Mouse (Mus musculus) heart, embryonic 13.5 days (tissue): ENCODE measurements around the gene Hoxd3. TPM values are rescaled to one million over a fixed set of nuclear protein-coding genes. Genes with fewer than 3 reads are reported as not detected.

ENCODE experiments used
- ATAC-seq: fragments of 200-750 bp; cut with Nextera tagmentation; 2 replicates; pipeline ENCODE4 v1.8.0; 2017; ENCODE audit warnings: moderate TSS enrichment; ENCODE audit not compliant: insufficient number of reproducible peaks, low FRiP score, low TSS enrichment; ENCODE audit errors: extremely low read depth
- H3K27ac ChIP-seq: fragments of 300-500 bp; sonication (generic); replicated peaks from 2 replicates; pipeline ENCODE4 v1.5.1; 2015; ENCODE audit warnings: moderate library complexity, mild to moderate bottlenecking, inconsistent platforms
- H3K27me3 ChIP-seq: fragments of 300-500 bp; sonication (generic); replicated peaks from 2 replicates; pipeline ENCODE4 v1.6.1; 2015; ENCODE audit warnings: mild to moderate bottlenecking, inconsistent platforms
- H3K36me3 ChIP-seq: fragments of 300-500 bp; sonication (generic); 2 replicates; pipeline ENCODE4 v1.6.1; 2015; ENCODE audit warnings: mild to moderate bottlenecking, inconsistent platforms
- H3K4me1 ChIP-seq: fragments of 300-500 bp; sonication (generic); 2 replicates; pipeline ENCODE4 v1.6.1; 2015; ENCODE audit warnings: inconsistent platforms
- H3K4me2 ChIP-seq: fragments of 300-500 bp; sonication (generic); 2 replicates; pipeline ENCODE4 v1.6.1; 2015; ENCODE audit warnings: inconsistent platforms, mild to moderate bottlenecking, moderate library complexity
- H3K4me3 ChIP-seq: fragments of 300-500 bp; sonication (generic); 2 replicates; pipeline ENCODE4 v1.5.1; 2015; ENCODE audit warnings: moderate library complexity, mild to moderate bottlenecking, inconsistent platforms
- H3K9ac ChIP-seq: fragments of 300-500 bp; sonication (generic); 2 replicates; pipeline ENCODE4 v1.6.1; 2015; ENCODE audit warnings: inconsistent platforms, mild to moderate bottlenecking, moderate library complexity
- H3K9me3 ChIP-seq: fragments of 300-500 bp; sonication (generic); 2 replicates; pipeline ENCODE4 v1.6.1; 2016; ENCODE audit warnings: inconsistent platforms
- WGBS: fragments of 180-500 bp; shearing (Covaris S2); methylation state at CpG from one replicate; pipeline ENCODE4 v1.1.7; 2015; ENCODE audit warnings: mixed read lengths; 5-methylcytosine and 5-hydroxymethylcytosine counted together
- polyA plus RNA-seq: library from polyadenylated mRNA; unstranded; fragments of >200 nt; fragmentation: Nextera tagmentation; extraction: Ambion mirVana; gene quantifications from 2 replicates; pipeline ENCODE4 v1.2.1, GENCODE M21; 2015

Gene Hoxd3
- polyA plus RNA-seq, 1 experiment from 2014 or later, result 0.74 TPM

- no peak for ATAC-seq
- Histone ChIP-seq H3K27ac (no peak overlapping the region), H3K9ac (no peak overlapping the region), H3K4me1 (peaks cover 8% of the 10 kb centered on the region), H3K4me3 (no peak overlapping the region), H3K4me2 (no peak overlapping the region), H3K9me3 (no peaks in the 10 kb centered on the region), H3K27me3 (peaks cover 96% of the 10 kb centered on the region), H3K36me3 (no peaks in the 10 kb centered on the region)
- WGBS, result 5% methylated on average over 12 of the region's 12 CpGs
These were observed 22.7 kb upstream of the Hoxd3 start for GRCm38 (mm10) chr2:74688795-74689573.

- no peak overlapping the region for H3K4me3 ChIP-seq
- no peak overlapping the region for H3K27ac ChIP-seq
- H3K9me3 ChIP-seq, result no peaks in the 10 kb centered on the region
- H3K36me3 ChIP-seq, result no peaks in the 10 kb centered on the region
- peaks cover 96% of the 10 kb centered on the region for H3K27me3 ChIP-seq
- peaks cover 8% of the 10 kb centered on the region for H3K4me1 ChIP-seq
- no peak for ATAC-seq
- H3K4me2 ChIP-seq, result no peak overlapping the region
- H3K9ac ChIP-seq, result no peak overlapping the region
- 1% methylated on average over 24 of the region's 24 CpGs for WGBS
These were observed 22.0 kb upstream of the Hoxd3 start for GRCm38 (mm10) chr2:74689574-74690337.

- Histone ChIP-seq H3K9me3 (no peaks in the 10 kb centered on the region), H3K4me3 (no peak overlapping the region), H3K27ac (no peak overlapping the region), H3K4me2 (no peak overlapping the region), H3K27me3 (peaks cover 96% of the 10 kb centered on the region), H3K4me1 (peaks cover 8% of the 10 kb centered on the region), H3K36me3 (no peaks in the 10 kb centered on the region), H3K9ac (no peak overlapping the region)
- no peak for ATAC-seq
- WGBS, result 5% methylated on average over 8 of the region's 8 CpGs
These were observed 21.4 kb upstream of the Hoxd3 start for GRCm38 (mm10) chr2:74690338-74690716.

- WGBS, result 1% methylated on average over 56 of the region's 56 CpGs
- Histone ChIP-seq H3K36me3 (no peaks in the 10 kb centered on the region), H3K9me3 (no peaks in the 10 kb centered on the region), H3K27me3 (peaks cover 97% of the 10 kb centered on the region), H3K27ac (no peak within 1 kb of the TSS), H3K9ac (no peak within 1 kb of the TSS), H3K4me2 (peak within 1 kb of the TSS; percentile 48), H3K4me3 (peak within 1 kb of the TSS; percentile 30), H3K4me1 (peaks cover 8% of the 10 kb centered on the region)
- no peak; the same call in 1 of the 2 replicates for ATAC-seq
These were observed 20.4 kb upstream of the Hoxd3 start, which contains the start of gene Hoxd10 for GRCm38 (mm10) chr2:74691022-74691951. Gene Hoxd10 (plus strand): TSS chr2:74691924.

- H3K4me3 ChIP-seq, result no peak overlapping the region
- H3K4me1 ChIP-seq, result peaks cover 8% of the 10 kb centered on the region
- no peaks in the 10 kb centered on the region for H3K9me3 ChIP-seq
- no peak overlapping the region for H3K9ac ChIP-seq
- no peak overlapping the region for H3K27ac ChIP-seq
- WGBS, result 4% methylated on average over 35 of the region's 35 CpGs
- no peak; the same call in 1 of the 2 replicates for ATAC-seq
- H3K36me3 ChIP-seq, result no peaks in the 10 kb centered on the region
- H3K27me3 ChIP-seq, result peaks cover 97% of the 10 kb centered on the region
- no peak overlapping the region for H3K4me2 ChIP-seq
These were observed 19.5 kb upstream of the Hoxd3 start for GRCm38 (mm10) chr2:74691995-74692807.

GRCm38 (mm10) chr2:74692808-74693431 lies 18.8 kb upstream of the Hoxd3 start:
- ATAC-seq, result no peak
- no peak overlapping the region for H3K4me2 ChIP-seq
- no peaks in the 10 kb centered on the region for H3K9me3 ChIP-seq
- WGBS, result 1% methylated on average over 20 of the region's 20 CpGs
- no peak overlapping the region for H3K27ac ChIP-seq
- H3K9ac ChIP-seq, result no peak overlapping the region
- peaks cover 97% of the 10 kb centered on the region for H3K27me3 ChIP-seq
- no peaks in the 10 kb centered on the region for H3K36me3 ChIP-seq
- H3K4me1 ChIP-seq, result peaks cover 14% of the 10 kb centered on the region
- H3K4me3 ChIP-seq, result no peak overlapping the region

GRCm38 (mm10) chr2:74693432-74693827 lies 18.3 kb upstream of the Hoxd3 start:
- Histone ChIP-seq H3K4me3 (no peak overlapping the region), H3K27ac (no peak overlapping the region), H3K27me3 (peaks cover 97% of the 10 kb centered on the region), H3K9me3 (no peaks in the 10 kb centered on the region), H3K36me3 (no peaks in the 10 kb centered on the region), H3K4me1 (peaks cover 19% of the 10 kb centered on the region), H3K9ac (no peak overlapping the region), H3K4me2 (no peak overlapping the region)
- ATAC-seq, result no peak
- WGBS, result 13% methylated on average over 4 of the region's 4 CpGs

GRCm38 (mm10) chr2:74694066-74694465 lies 17.7 kb upstream of the Hoxd3 start:
- Histone ChIP-seq H3K4me2 (no peak overlapping the region), H3K4me3 (no peak overlapping the region)

GRCm38 (mm10) chr2:74695383-74695782 lies 16.3 kb upstream of the Hoxd3 start:
- no peak for ATAC-seq
- H3K27me3 ChIP-seq, result peaks cover 99% of the 10 kb centered on the region
- no peak overlapping the region for H3K9ac ChIP-seq
- H3K36me3 ChIP-seq, result no peaks in the 10 kb centered on the region
- H3K4me2 ChIP-seq, result no peak overlapping the region
- H3K4me3 ChIP-seq, result no peak overlapping the region
- no peak overlapping the region for H3K27ac ChIP-seq
- H3K9me3 ChIP-seq, result no peaks in the 10 kb centered on the region
- H3K4me1 ChIP-seq, result peaks cover 21% of the 10 kb centered on the region
- WGBS, result 9% methylated on average over 1 of the region's 1 CpGs

More at GRCm38 (mm10) chr2:74694066-74694465, 17.7 kb upstream of the Hoxd3 start:
- Histone ChIP-seq H3K27me3 (peaks cover 97% of the 10 kb centered on the region), H3K9me3 (no peaks in the 10 kb centered on the region), H3K36me3 (no peaks in the 10 kb centered on the region), H3K9ac (no peak overlapping the region), H3K27ac (no peak overlapping the region), H3K4me1 (peaks cover 21% of the 10 kb centered on the region)
- WGBS, result 2% methylated on average over 16 of the region's 16 CpGs
- ATAC-seq, result no peak

- H3K27me3 ChIP-seq, result peaks cover 100% of the 10 kb centered on the region
- H3K4me2 ChIP-seq, result no peak overlapping the region
- WGBS, result 4% methylated on average over 7 of the region's 7 CpGs
- no peak overlapping the region for H3K4me3 ChIP-seq
- H3K27ac ChIP-seq, result no peak overlapping the region
- ATAC-seq, result no peak
- H3K36me3 ChIP-seq, result no peaks in the 10 kb centered on the region
- H3K4me1 ChIP-seq, result peaks cover 21% of the 10 kb centered on the region
- H3K9ac ChIP-seq, result no peak overlapping the region
- H3K9me3 ChIP-seq, result no peaks in the 10 kb centered on the region
These were observed 15.8 kb upstream of the Hoxd3 start for GRCm38 (mm10) chr2:74695813-74696430.
